Mouse (Mus musculus) urinary bladder, postnatal 4 days (tissue): ENCODE data around the gene Crygs.

ENCODE experiments used
- DNase-seq, 2 experiments: peaks; one replicate each; pipeline ENCODE4 v3.0.0; 2021 to 2022; ENCODE audit warnings: low spot score in 2 of 2

Crygs gene

GRCm38 (mm10) chr16:22811477-22811876 is at the start of gene Crygs:
Gene Crygs, minus strand, starts transcription at chr16:22811577.
- DNase-seq, result no peak

- peak; percentile 98 to 99 for DNase-seq
Measured at GRCm38 (mm10) chr16:22857431-22858113, 46.2 kb upstream of the Crygs start, which contains the start of the genes Tbccd1 and Dnajb11. Gene Tbccd1, minus strand, starts transcription at chr16:22857669. Gene Dnajb11, plus strand, starts transcription at chr16:22857845.

- DNase-seq, result no peak
Measured at GRCm38 (mm10) chr16:22856773-22857172, 45.4 kb upstream of the Crygs start.

- no peak for DNase-seq
Measured at GRCm38 (mm10) chr16:22852709-22853108, 41.3 kb upstream of the Crygs start.

- DNase-seq, result no peak
Measured at GRCm38 (mm10) chr16:22848331-22848730, 37.0 kb upstream of the Crygs start.

GRCm38 (mm10) chr16:22847686-22848085 is 36.3 kb upstream of the Crygs start:
- DNase-seq, result no peak

- no peak for DNase-seq
Measured at GRCm38 (mm10) chr16:22845481-22845880, 34.1 kb upstream of the Crygs start.

- no peak for DNase-seq
Measured at GRCm38 (mm10) chr16:22844834-22845233, 33.5 kb upstream of the Crygs start.

GRCm38 (mm10) chr16:22844061-22844801 is 32.9 kb upstream of the Crygs start:
- peak; percentile 70 to 79 for DNase-seq

GRCm38 (mm10) chr16:22842871-22843270 is 31.5 kb upstream of the Crygs start:
- no peak for DNase-seq

- DNase-seq, result no peak
Measured at GRCm38 (mm10) chr16:22839146-22839857, 27.9 kb upstream of the Crygs start.

- DNase-seq, result no peak
Measured at GRCm38 (mm10) chr16:22832932-22833525, 21.7 kb upstream of the Crygs start.

- DNase-seq, result no peak
Measured at GRCm38 (mm10) chr16:22820731-22821130, 9.4 kb upstream of the Crygs start.

- no peak for DNase-seq
Measured at GRCm38 (mm10) chr16:22807468-22808070, 3.8 kb downstream of the Crygs start.

GRCm38 (mm10) chr16:22802786-22803185 is 8.6 kb downstream of the Crygs start:
- DNase-seq, result no peak

- no peak for DNase-seq
Measured at GRCm38 (mm10) chr16:22800849-22801109, 10.6 kb downstream of the Crygs start.

- no peak for DNase-seq
Measured at GRCm38 (mm10) chr16:22800026-22800848, 11.1 kb downstream of the Crygs start.

GRCm38 (mm10) chr16:22798520-22798919 is 12.9 kb downstream of the Crygs start:
- no peak for DNase-seq

GRCm38 (mm10) chr16:22797521-22797920 is 13.9 kb downstream of the Crygs start:
- DNase-seq, result no peak

GRCm38 (mm10) chr16:22795497-22795896 is 15.9 kb downstream of the Crygs start:
- DNase-seq, result no peak

- DNase-seq, result no peak
Measured at GRCm38 (mm10) chr16:22791235-22791634, 20.1 kb downstream of the Crygs start.
